Mouse (Mus musculus) lung, embryonic 15.5 days (tissue): Measurements from ENCODE around the gene Hist1h2bl. TPM values are rescaled to one million over a fixed set of nuclear protein-coding genes. Genes with fewer than 3 reads are reported as not detected.
"Not testable (repeated sequence)": the region's sequence is repeated elsewhere in the genome, so short reads cannot be mapped to it uniquely, and the experiment has no call there.

Experiments used
- ATAC-seq: fragments of 200-750 bp; cut with Nextera tagmentation; 2 replicates; pipeline ENCODE4 v1.8.0; 2017; ENCODE audit warnings: moderate number of reproducible peaks, borderline replicate concordance; ENCODE audit not compliant: low FRiP score, low TSS enrichment; ENCODE audit errors: extremely low read depth
- H3K27ac ChIP-seq: fragments of 300-500 bp; sonication (generic); 2 replicates; pipeline ENCODE4 v1.5.1; 2015; ENCODE audit warnings: moderate library complexity, mild to moderate bottlenecking, inconsistent platforms
- H3K27me3 ChIP-seq: fragments of 300-500 bp; sonication (generic); 2 replicates; pipeline ENCODE4 v1.6.1; 2015; ENCODE audit warnings: inconsistent platforms
- H3K36me3 ChIP-seq: fragments of 300-500 bp; sonication (generic); 2 replicates; pipeline ENCODE4 v1.6.1; 2015; ENCODE audit warnings: inconsistent platforms
- H3K4me1 ChIP-seq: fragments of 300-500 bp; sonication (generic); 2 replicates; pipeline ENCODE4 v1.6.1; 2015; ENCODE audit warnings: inconsistent platforms
- H3K4me2 ChIP-seq: fragments of 300-500 bp; sonication (generic); 2 replicates; pipeline ENCODE4 v1.6.1; 2015; ENCODE audit warnings: inconsistent platforms, mild to moderate bottlenecking, moderate library complexity
- H3K4me3 ChIP-seq: fragments of 300-500 bp; sonication (generic); 2 replicates; pipeline ENCODE4 v1.5.1; 2015; ENCODE audit warnings: mild to moderate bottlenecking, inconsistent platforms
- H3K9ac ChIP-seq: fragments of 300-500 bp; sonication (generic); 2 replicates; pipeline ENCODE4 v1.6.1; 2015; ENCODE audit warnings: inconsistent platforms
- H3K9me3 ChIP-seq: fragments of 300-500 bp; sonication (generic); 2 replicates; pipeline ENCODE4 v1.6.1; 2016; ENCODE audit warnings: inconsistent platforms
- WGBS: fragments of 180-500 bp; shearing (Covaris S2); methylation state at CpG from one replicate; pipeline ENCODE4 v1.1.7; 2015; 5-methylcytosine and 5-hydroxymethylcytosine counted together
- polyA plus RNA-seq: library from polyadenylated mRNA; unstranded; fragments of >200 nt; fragmentation: Nextera tagmentation; extraction: Ambion mirVana; gene quantifications from 2 replicates; pipeline ENCODE4 v1.2.1, GENCODE M21; 2015

Gene Hist1h2bl
- polyA plus RNA-seq, 1 experiment from 2014 or later, result 3.0 TPM

- H3K9me3 ChIP-seq, result no peaks in the 10 kb centered on the region
- no peaks in the 10 kb centered on the region for H3K27me3 ChIP-seq
- ATAC-seq, result no peak
- H3K27ac ChIP-seq, result peak overlapping the region; percentile 89
- H3K36me3 ChIP-seq, result no peaks in the 10 kb centered on the region
- 43% methylated on average over 4 of the region's 4 CpGs for WGBS
- peaks cover 33% of the 10 kb centered on the region for H3K4me1 ChIP-seq
- H3K9ac ChIP-seq, result peak overlapping the region; percentile 55
- peak overlapping the region; percentile 63 for H3K4me2 ChIP-seq
- peak overlapping the region; percentile 44 for H3K4me3 ChIP-seq
These were observed 2.6 kb upstream of the Hist1h2bl start for GRCm38 (mm10) chr13:21718381-21719080.

DNA sequence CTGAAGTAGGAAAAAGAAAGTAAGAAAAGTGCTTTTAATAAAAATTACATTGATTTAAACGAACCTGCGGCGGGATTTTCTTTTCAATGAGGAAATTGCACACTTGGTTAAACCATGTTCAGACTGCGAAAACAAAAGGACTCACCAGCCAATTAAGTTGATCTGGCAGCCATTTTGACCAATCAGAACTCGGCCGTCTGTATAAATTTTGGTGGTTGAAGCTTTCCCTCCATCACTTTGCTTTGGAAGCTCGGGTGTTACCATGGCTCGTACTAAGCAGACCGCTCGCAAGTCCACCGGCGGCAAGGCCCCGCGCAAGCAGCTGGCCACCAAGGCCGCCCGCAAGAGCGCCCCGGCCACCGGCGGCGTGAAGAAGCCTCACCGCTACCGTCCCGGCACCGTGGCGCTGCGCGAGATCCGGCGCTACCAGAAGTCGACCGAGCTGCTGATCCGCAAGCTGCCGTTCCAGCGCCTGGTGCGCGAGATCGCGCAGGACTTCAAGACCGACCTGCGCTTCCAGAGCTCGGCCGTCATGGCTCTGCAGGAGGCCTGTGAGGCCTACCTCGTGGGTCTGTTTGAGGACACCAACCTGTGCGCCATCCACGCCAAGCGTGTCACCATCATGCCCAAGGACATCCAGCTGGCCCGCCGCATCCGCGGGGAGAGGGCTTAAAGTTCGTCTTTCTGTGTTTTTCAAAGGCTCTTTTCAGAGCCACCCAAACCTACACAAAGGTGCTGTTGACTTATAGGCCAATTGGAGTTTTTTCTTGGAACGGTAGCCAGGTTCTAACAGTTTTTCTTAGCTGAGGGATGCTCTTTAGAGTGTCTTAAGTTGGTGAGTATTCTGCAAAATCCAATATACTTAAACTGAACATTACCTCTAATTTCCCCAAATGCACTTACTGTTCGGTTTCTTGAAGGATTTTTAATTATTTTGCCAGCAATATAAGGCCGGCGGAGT, 1.7 kb upstream of the Hist1h2bl start, which contains the start of gene Hist1h3h:
Gene Hist1h3h (plus strand): TSS at position 263 of the 961 bp plus-strand sequence.
- Histone ChIP-seq H3K4me2 (peak within 1 kb of the TSS; percentile 63), H3K4me3 (peak within 1 kb of the TSS; percentile 44), H3K4me1 (peaks cover 29% of the 10 kb centered on the region), H3K27ac (peak within 1 kb of the TSS; percentile 89), H3K9ac (peak within 1 kb of the TSS; percentile 55)
- not testable (repeated sequence) for H3K36me3 ChIP-seq, H3K27me3 ChIP-seq, H3K9me3 ChIP-seq
- ATAC-seq, result peak; percentile 35; the same call in 1 of the 2 replicates
- under 1% methylated on average over 29 of the region's 56 CpGs for WGBS

- not testable (repeated sequence) for H3K9me3 ChIP-seq, ATAC-seq, H3K27me3 ChIP-seq, H3K36me3 ChIP-seq
- Histone ChIP-seq H3K27ac (peak overlapping the region; percentile 89), H3K9ac (peak overlapping the region; percentile 45), H3K4me1 (peaks cover 27% of the 10 kb centered on the region), H3K4me2 (peak overlapping the region; percentile 56), H3K4me3 (peak overlapping the region; percentile 34)
- WGBS, result 0% methylated on average over 15 of the region's 38 CpGs
These were observed 823 bp upstream of the Hist1h2bl start for GRCm38 (mm10) chr13:21716540-21717391.

DNA sequence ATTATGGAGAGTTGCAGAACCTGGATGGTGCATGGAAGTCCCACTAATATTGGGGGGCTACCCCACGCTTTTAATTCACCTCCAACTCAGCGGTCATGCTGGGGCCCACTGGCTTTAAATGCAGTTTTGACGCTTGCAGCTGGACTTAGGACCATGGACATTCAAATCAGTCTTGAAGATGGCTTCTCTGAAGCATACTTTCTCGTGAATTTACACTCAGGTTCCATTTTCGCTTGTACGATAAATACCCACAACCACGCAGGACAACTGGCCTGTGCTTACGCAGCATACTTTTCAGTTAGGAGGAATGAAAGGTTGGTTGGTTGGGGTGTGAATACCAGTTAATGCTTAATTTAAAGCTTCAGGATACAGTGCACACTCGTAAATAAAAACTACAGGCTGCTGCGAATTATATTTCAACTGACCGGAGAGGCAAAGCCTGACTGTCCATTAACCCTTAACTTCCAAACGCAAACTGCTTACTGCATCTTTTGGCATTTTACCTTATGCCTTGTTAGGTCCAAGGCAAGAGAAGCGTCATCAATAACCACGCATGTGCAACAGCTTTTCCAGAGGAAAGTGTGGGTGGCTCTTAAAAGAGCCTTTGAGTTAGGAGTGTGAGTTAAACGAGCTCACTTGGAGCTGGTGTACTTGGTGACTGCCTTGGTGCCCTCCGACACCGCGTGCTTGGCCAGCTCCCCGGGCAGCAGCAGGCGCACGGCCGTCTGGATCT, 646 bp downstream of the Hist1h2bl start:
- Histone ChIP-seq H3K36me3 (no peaks in the 10 kb centered on the region), H3K9me3 (no peaks in the 10 kb centered on the region), H3K4me1 (peaks cover 24% of the 10 kb centered on the region), H3K9ac (peak overlapping the region; percentile 62), H3K4me3 (peak overlapping the region; percentile 34), H3K27me3 (no peaks in the 10 kb centered on the region), H3K4me2 (peak overlapping the region; percentile 80), H3K27ac (peak overlapping the region; percentile 89)
- under 1% methylated on average over 22 of the region's 22 CpGs for WGBS
- ATAC-seq, result no peak

DNA sequence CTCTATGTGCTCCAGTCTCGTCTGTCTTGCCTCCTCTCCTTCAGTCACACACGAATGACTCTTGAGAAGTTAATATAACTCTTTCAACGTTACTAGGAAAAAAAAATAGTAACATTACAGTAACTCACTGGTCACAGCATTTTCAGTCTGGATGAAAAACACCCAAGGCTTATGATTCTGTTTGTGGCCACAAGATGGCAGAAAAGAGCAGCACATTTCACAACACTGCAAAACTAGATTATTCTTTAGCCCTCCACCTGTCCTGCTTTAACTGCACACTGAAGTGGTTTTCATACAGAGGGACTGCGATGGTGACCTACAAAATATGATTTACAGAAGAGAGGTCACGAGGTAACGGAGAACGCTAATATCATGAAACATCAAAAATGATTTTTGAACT, 1.2 kb downstream of the Hist1h2bl start:
- ATAC-seq, result no peak
- 0% methylated on average over 7 of the region's 7 CpGs for WGBS
- H3K4me3 ChIP-seq, result peak overlapping the region; percentile 34
- peaks cover 20% of the 10 kb centered on the region for H3K4me1 ChIP-seq
- H3K27ac ChIP-seq, result peak overlapping the region; percentile 89
- H3K9me3 ChIP-seq, result no peaks in the 10 kb centered on the region
- no peaks in the 10 kb centered on the region for H3K27me3 ChIP-seq
- peak overlapping the region; percentile 80 for H3K4me2 ChIP-seq
- peak overlapping the region; percentile 62 for H3K9ac ChIP-seq
- H3K36me3 ChIP-seq, result no peaks in the 10 kb centered on the region

GRCm38 (mm10) chr13:21711698-21712097, 4.2 kb downstream of the Hist1h2bl start:
- Histone ChIP-seq H3K9me3 (no peaks in the 10 kb centered on the region), H3K4me1 (peaks cover 10% of the 10 kb centered on the region), H3K4me3 (peak overlapping the region; percentile 75), H3K36me3 (no peaks in the 10 kb centered on the region), H3K4me2 (peak overlapping the region; percentile 61), H3K27ac (no peak overlapping the region), H3K27me3 (no peaks in the 10 kb centered on the region), H3K9ac (no peak overlapping the region)
- ATAC-seq, result no peak
- 19% methylated on average over 4 of the region's 4 CpGs for WGBS

DNA sequence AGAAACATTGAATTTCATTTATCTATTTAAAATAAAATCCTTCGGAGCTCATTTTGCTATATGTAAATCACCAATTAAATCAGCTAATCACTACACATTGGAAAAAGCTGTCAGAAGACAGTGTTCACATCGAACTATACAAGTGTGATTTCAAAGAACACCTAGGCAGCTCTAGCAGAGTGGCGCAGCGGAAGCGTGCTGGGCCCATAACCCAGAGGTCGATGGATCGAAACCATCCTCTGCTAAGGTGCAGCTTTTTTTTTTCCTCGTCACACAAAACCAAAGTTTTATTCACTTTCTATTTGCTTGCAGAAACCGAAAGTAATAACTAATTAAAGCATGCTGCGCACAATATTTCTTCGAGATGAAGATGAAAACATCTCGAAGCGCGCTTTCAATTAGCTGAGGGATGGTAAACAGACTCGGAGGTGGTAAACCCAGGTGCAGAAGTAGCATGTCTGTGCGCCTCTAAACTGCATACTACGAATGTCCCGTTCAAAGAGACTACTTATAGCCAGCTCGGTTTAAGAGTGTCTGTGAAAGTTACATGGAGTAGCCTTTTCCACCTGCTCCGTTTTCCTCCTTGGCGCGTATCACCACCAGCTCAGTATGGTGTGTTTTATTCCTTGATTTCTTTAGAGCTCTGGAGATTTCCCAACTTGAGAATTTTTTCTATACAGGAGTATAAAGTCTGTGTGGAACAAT, 5.0 kb downstream of the Hist1h2bl start:
- Histone ChIP-seq H3K4me1 (peaks cover 10% of the 10 kb centered on the region), H3K4me3 (peak overlapping the region; percentile 75), H3K27ac (peak overlapping the region; percentile 49; the same call in 1 of the 2 replicates), H3K9me3 (no peaks in the 10 kb centered on the region), H3K27me3 (no peaks in the 10 kb centered on the region), H3K9ac (peak overlapping the region; percentile 39; the same call in 1 of the 2 replicates), H3K4me2 (peak overlapping the region; percentile 61), H3K36me3 (no peaks in the 10 kb centered on the region)
- WGBS, result under 1% methylated on average over 22 of the region's 22 CpGs
- ATAC-seq, result peak; percentile 78; the same call in 1 of the 2 replicates

GRCm38 (mm10) chr13:21710031-21710711, 5.8 kb downstream of the Hist1h2bl start:
- peaks cover 6% of the 10 kb centered on the region for H3K4me1 ChIP-seq
- under 1% methylated on average over 32 of the region's 32 CpGs for WGBS
- ATAC-seq, result peak; percentile 73; the same call in 1 of the 2 replicates
- H3K27me3 ChIP-seq, result no peaks in the 10 kb centered on the region
- H3K9me3 ChIP-seq, result no peaks in the 10 kb centered on the region
- peak overlapping the region; percentile 75 for H3K4me3 ChIP-seq
- H3K4me2 ChIP-seq, result peak overlapping the region; percentile 61
- H3K36me3 ChIP-seq, result no peaks in the 10 kb centered on the region
- peak overlapping the region; percentile 55 for H3K9ac ChIP-seq
- H3K27ac ChIP-seq, result peak overlapping the region; percentile 93

DNA sequence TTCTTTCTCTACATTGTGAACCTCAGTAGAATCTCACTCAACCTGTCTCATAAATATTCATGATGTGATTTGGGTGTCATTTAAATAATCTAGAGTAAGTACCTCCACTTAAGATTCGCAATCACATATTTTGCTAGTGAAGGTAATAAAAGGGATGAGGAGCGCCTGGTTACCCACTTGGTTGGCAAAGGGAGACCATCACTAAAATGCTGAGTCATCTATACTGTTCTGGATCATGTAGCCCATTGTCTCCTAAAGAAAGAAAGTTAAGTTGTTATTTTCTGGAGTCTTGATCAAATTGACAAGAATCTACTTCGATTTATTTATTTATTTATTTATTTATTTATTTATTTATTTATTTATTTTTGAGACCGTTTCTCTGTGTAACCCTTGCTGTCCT, 9.3 kb downstream of the Hist1h2bl start:
- Histone ChIP-seq H3K9me3 (no peaks in the 10 kb centered on the region), H3K27me3 (no peaks in the 10 kb centered on the region), H3K36me3 (no peaks in the 10 kb centered on the region), H3K4me1 (0 out of 2 replicates have a peak, but pooled peaks cover 2% of the 10 kb centered on the region), H3K27ac (no peak overlapping the region), H3K4me3 (no peak overlapping the region), H3K9ac (no peak overlapping the region), H3K4me2 (no peak overlapping the region)
- 66% methylated on average over 4 of the region's 4 CpGs for WGBS
- no peak for ATAC-seq

GRCm38 (mm10) chr13:21697811-21698210, 18.1 kb downstream of the Hist1h2bl start, which contains the start of gene Olfr1359:
Gene Olfr1359, plus strand, starts transcription at chr13:21698111.
- H3K4me2 ChIP-seq, result no peak within 1 kb of the TSS
- H3K9me3 ChIP-seq, result no peaks in the 10 kb centered on the region
- no peaks in the 10 kb centered on the region for H3K4me1 ChIP-seq
- no peak within 1 kb of the TSS for H3K27ac ChIP-seq
- no peak for ATAC-seq
- no peak within 1 kb of the TSS for H3K9ac ChIP-seq
- H3K36me3 ChIP-seq, result no peaks in the 10 kb centered on the region
- H3K4me3 ChIP-seq, result no peak within 1 kb of the TSS
- no peaks in the 10 kb centered on the region for H3K27me3 ChIP-seq
